ENCODE assay signal across 13 mouse cellular contexts in genomic region chr7:74377909-74378308, GRCm38 (mm10).
"Had no signal": no experiment of that assay in that cellular context is flagged by ENCODE, and none has a peak within 500 bp of the region (broad histone marks: within the 10 kb centered on the region; RNA-seq: fewer than 3 reads in every experiment).

No protein-coding gene starts in this region.

- DNase-seq: kidney, postnatal 14 days; lung, adult 2 months; lung, postnatal 36 days had no signal

- H3K4me1 ChIP-seq: liver, embryonic 15.5 days; neural tube, embryonic 12.5 days had no signal

- H3K9me3 ChIP-seq: kidney, embryonic 15.5 days; liver, embryonic 15.5 days; megakaryocyte, embryonic 14.5 days; midbrain, embryonic 15.5 days; neural tube, embryonic 12.5 days; stomach, embryonic 15.5 days had no signal

- H3K4me2 ChIP-seq: kidney, embryonic 15.5 days; liver, embryonic 11.5 days; liver, embryonic 15.5 days; midbrain, embryonic 11.5 days; midbrain, embryonic 15.5 days; neural tube, embryonic 12.5 days; stomach, embryonic 15.5 days had no signal

- ATAC-seq: lung, postnatal 0 days; midbrain, embryonic 15.5 days had no signal

- H3K9ac ChIP-seq: kidney, embryonic 15.5 days; liver, embryonic 15.5 days; midbrain, embryonic 15.5 days; neural tube, embryonic 12.5 days; stomach, embryonic 15.5 days had no signal

- H3K36me3 ChIP-seq: kidney, embryonic 15.5 days; liver, embryonic 15.5 days; midbrain, embryonic 15.5 days; neural tube, embryonic 12.5 days; stomach, embryonic 15.5 days had no signal

- H3K27me3 ChIP-seq: kidney, embryonic 15.5 days; liver, embryonic 15.5 days; midbrain, embryonic 15.5 days; neural tube, embryonic 12.5 days; stomach, embryonic 15.5 days had no signal

- H3K4me3 ChIP-seq: kidney, embryonic 15.5 days; left cerebral cortex, adult 2 months; liver, embryonic 15.5 days; megakaryocyte, embryonic 14.5 days; midbrain, embryonic 15.5 days; neural tube, embryonic 12.5 days; stomach, embryonic 15.5 days had no signal

- H3K27ac ChIP-seq: kidney, embryonic 15.5 days; left cerebral cortex, adult 2 months; liver, embryonic 15.5 days; midbrain, embryonic 15.5 days; neural tube, embryonic 12.5 days; stomach, embryonic 15.5 days had no signal
